Mouse (Mus musculus) T-helper 1 cell (primary cell): ENCODE data around the gene Cers6.

Source experiments
- in situ Hi-C: fragments of 300-600 bp; cut with MboI, MseI; formaldehyde crosslinking; loops from one replicate; pipeline ENCODE4 v1.15.1; 2025; ENCODE audit warnings: high pct_unique_total_duplicates

Cers6 gene

DNA sequence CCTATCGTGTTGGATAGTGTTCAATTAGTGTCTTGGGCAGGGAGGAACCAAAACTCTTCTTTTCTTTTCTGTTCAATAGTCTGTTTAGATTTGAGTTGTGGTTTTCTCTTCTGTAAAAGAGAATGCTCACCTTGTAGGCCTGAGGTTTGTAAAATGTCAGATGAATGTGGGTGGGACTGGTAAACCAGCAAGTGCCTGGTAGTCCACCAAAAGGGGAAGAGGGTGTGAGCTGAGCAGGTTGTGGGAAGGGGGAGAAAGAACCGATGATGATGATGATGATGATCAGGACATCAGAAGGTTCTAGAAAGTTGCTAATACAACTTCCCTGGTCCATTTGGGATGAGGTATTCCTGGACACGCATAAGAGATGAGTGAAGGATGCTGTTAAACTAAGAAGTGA lies 55.1 kb downstream of the Cers6 start:
- in situ Hi-C loops: no loop called here

DNA sequence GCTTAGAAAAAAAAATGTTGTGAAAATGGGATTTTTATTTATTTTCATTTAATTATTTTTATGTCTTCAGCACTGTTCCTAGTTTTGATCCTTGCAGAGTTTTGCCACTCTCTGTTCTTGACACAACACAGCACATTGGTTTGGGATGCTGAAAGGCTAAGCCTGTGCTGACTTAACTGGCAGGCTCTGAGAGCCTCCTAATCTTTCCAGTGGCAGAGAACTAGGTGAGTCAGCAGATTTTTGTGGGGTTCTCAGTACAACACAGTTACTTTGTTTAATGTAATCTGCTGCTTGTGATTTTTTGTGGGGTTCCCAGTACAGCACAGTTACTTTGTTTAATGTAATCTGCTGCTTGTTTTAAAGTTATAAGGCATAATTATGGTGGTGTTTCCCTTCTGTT lies 55.8 kb downstream of the Cers6 start:
- in situ Hi-C loops: no loop called here

DNA sequence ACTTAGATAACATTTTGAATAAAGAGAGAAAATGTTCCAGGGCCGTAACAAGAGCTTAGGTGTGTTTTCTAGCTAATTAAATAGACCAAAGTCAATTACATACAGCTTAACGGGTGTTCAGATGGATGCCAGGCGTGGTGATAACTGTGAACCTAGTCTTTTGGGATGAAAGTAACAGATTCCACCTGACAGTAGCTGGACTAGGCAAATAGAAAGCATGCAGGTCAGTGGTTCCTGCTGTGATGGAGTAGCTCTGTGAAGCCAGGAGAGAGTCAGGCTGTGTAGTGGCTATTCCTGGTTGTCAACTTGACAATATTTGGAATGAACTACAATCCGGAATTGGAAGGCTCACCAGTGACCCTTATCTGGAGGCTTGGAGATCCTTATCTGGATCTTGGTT lies 56.3 kb downstream of the Cers6 start:
- in situ Hi-C loops: no loop called here

- in situ Hi-C loops: no loop called here
These were observed 63.1 kb downstream of the Cers6 start for GRCm38 (mm10) chr2:68924344-68924743.

- in situ Hi-C loops: no loop called here
These were observed 64.3 kb downstream of the Cers6 start for GRCm38 (mm10) chr2:68925542-68925941.

DNA sequence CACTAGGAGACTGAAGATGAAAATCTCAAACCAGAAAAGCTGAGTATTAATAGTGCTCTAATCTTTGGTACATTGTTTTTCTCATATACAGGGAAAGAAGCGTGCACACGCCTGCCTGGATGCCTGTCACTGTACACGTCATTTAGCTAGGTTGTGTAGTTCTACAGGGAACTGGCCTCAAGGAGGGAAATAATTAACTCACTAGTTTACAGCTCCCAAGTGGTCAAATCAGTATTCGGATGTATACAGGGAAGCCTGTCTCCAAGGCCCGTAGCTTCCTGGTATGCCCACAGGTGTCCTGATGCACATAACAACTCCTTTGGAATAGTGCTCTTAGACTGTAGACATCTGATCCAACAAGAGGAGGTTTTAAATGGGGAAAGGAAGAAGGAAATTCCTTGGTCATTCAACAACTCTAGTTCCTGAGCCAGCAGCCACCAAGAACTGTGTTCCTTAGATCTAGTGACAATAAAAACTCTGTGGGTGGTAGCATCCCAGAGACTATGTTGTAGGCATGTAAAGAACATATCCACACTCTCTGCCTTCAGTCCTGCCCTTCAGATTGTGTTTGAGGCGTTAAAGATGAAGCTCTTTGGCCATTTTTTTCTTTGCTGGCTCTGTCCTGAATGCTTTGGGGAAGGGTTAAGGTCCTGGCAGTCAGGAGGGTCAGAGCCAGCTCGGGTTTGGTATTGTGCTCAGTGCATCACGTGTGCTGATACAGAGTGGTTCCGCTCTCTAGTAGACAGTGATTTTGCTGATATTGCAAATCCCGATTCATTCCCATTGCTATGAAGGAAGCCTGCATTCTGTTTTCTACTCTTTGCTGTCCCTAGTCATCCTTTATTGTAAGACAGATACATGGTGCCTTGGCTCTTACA lies 65.9 kb downstream of the Cers6 start:
- in situ Hi-C loops: no loop called here

- in situ Hi-C loops: no loop called here
These were observed 71.0 kb downstream of the Cers6 start for GRCm38 (mm10) chr2:68932240-68932639.

DNA sequence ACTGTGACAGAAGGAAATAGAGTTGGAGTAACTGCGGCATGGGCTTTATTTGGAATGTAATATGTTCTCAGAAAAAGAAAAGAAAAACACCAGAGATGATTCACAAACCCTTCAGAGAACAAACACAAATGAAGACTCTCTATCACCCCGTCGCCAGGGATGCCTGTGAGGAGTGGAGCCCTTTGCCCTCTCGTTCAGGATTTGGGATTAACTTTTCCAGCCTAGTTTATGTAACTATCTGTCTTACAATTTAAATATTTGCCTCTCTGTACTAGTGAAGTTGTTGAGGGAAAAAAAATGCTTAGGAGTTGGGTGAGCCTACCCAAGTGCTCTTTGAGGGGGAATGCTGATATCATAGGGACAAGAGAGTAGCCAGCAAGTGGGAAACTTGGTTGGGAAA lies 71.4 kb downstream of the Cers6 start:
- in situ Hi-C loops: no loop called here

DNA sequence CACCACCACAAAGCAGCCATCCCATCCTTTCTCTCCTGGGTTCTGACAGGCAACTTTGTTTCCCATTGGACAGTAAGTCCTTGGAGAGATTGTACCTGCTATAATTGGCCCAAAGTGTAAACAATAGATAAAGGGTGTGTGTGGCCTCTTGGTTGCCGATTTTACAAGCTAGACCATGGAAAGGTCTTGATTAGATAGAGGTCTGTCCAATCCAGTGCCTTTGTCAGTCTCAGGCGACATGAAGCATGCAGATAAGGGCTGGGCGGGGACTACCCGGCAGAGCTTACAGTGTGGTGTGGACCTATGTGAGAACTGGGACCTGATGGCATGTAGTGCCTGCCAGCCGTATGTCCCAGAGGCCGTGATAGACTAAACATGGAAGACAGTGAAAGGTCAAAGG lies 73.4 kb downstream of the Cers6 start:
- in situ Hi-C loops: no loop called here

- in situ Hi-C loops: no loop called here
These were observed 74.6 kb downstream of the Cers6 start for GRCm38 (mm10) chr2:68935721-68936294.

- in situ Hi-C loops: no loop called here
These were observed 75.5 kb downstream of the Cers6 start for GRCm38 (mm10) chr2:68936773-68937172.

DNA sequence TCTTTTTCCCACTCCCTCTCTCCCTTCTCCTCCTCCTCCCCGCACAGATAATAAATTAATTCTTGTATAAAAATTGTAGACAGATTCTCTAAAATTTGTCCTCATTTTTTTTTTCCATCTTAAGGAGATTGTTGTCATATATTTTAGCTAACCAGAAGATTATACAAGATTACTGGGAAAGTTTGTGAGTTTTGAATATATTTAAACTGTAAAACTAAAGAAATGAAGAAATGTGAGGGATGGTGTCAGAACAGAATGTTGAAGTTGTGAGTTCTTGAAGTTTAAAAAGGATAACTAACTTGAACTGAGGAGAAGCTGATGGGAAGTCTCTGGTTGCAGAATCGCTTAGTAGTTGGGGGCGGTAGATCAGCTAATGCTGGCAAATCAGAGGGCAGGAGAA lies 76.6 kb downstream of the Cers6 start:
- in situ Hi-C loops: no loop called here

DNA sequence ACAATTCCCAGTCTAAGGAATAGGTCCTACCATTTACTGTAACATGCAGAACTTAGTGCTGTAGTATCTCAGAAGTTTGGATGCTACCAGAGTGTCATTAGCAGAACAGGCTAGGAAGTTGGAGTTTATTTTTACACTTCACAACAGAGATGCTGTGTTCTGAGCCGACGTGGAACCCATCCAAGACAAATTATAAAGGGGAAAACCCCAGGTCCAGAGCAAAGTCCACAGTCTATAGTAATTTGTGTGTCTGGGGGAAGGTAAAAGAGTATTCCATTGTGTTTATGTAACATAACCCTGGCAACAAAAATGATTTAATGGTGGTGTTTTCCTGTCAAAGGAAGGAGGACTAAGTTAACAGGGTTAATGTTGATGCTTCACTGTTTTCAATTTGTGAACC lies 83.7 kb downstream of the Cers6 start:
- in situ Hi-C loops: no loop called here

- in situ Hi-C loops: no loop called here
These were observed 84.7 kb downstream of the Cers6 start for GRCm38 (mm10) chr2:68945976-68946375.

- in situ Hi-C loops: no loop called here
These were observed 85.6 kb downstream of the Cers6 start for GRCm38 (mm10) chr2:68946819-68947218.

GRCm38 (mm10) chr2:68949137-68949536 lies 87.9 kb downstream of the Cers6 start:
- in situ Hi-C loops: no loop called here

GRCm38 (mm10) chr2:68949728-68950127 lies 88.5 kb downstream of the Cers6 start:
- in situ Hi-C loops: no loop called here

- in situ Hi-C loops: no loop called here
These were observed 90.5 kb downstream of the Cers6 start for GRCm38 (mm10) chr2:68951706-68952105.

DNA sequence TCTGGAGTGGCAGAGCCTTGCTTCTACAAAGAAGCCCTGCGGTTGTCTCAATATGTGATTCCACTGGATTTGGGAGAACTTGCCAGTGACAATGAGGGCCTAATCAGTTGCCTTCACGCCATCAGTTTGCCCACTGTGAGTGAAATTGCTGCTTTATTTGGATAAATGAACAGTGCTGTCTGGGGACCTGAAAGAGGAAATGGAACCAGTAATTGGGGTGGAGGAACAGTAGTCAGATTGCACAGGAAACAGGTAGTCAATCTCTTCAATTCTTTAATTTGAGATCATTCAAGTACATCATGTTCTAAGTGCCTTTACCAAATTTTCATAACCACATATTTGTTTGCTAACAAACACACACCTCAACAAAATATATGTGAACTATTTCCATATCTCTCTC lies 92.4 kb downstream of the Cers6 start:
- in situ Hi-C loops: no loop called here

DNA sequence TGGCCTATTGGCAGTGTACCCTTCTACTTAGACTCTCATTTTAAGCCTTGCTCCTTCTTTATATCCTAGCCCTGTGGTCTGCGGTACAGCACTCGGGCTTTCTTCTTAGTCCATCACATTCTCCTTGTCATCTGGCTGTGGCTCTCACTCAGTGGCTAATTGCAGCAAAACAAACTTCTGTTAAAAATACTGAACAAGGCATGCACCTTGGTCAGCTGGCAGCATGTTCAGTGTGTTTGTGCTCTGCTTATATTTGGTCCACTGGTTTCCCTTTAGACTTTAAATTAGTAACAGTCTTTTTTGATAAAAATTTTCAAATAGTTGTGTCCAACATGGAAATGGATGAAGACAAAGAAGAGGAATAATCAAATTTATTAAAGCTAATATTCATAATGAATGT lies 94.3 kb downstream of the Cers6 start:
- in situ Hi-C loops: no loop called here

DNA sequence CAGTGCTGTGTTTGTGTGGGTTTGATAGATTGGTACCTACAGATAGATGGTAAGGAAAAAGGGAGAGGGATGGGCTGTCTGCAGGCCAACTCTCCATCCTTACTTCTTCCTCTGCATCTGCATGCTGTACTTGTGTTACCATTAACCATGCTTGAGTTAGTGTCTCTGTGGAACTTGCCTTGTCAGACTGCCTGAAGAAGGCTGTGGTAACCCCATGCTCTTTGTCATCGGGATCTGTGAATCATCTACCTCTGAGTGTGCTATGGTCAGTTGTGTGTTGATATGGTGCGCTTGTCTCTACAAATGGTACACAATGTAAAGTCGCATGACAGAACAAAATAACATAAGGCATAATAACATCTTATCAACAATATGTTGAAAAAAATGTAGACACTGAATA lies 94.9 kb downstream of the Cers6 start:
- in situ Hi-C loops: no loop called here

GRCm38 (mm10) chr2:68957831-68958230 lies 96.6 kb downstream of the Cers6 start:
- in situ Hi-C loops: no loop called here

DNA sequence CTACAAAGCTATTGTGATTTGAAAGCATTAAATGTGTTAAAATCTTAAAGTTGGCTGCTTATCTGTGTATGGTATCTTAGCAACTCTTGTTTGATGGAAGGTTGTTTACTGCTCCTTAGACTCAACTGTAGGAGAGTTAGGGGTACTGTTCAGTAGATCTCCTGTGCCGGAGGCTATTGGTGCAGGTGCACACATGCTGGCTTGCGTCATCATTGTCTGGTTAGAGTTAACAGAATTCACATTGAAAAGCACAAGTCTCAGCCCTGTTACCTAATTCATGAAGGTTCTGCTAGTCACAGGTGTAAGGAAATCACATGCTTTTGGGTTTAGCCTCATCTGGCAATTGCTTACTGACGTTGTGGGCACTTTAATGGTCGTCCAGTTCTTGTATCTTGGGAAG lies 98.3 kb downstream of the Cers6 start:
- in situ Hi-C loops: no loop called here
